Mouse (Mus musculus): Measurements from ENCODE around the gene Slc35f4. TPM values are rescaled to one million over a fixed set of nuclear protein-coding genes. Genes with fewer than 3 reads are reported as not detected.

Gene Slc35f4
- total and polyA plus RNA-seq, 3 experiments, result not detected

DNA sequence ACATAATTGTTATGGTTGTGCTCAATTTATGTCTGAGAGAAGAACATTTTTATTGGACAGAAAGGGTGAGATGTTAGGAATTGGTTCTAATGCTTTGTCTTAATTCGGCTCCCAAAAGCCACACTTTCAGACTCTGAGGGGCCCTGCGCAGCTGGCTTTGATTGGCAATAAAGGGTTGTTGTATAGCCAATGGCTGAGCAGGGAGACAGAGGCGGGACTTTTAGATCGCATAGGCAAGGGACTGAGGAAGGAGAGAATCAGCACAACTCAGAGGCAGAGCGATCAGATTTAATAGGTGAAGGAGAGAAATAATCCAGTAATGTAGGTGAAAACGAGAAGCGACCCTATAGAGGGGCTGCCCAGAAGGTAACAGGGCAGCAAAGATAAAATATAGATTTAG is 79.4 kb downstream of the Slc35f4 start:
- no peak for DNase-seq (ENCODE audit: extremely low read depth)
- in situ Hi-C loops (cut with MboI; ENCODE audit: low pct_ligation_motif_present, low pct_unique_long_range_greater_than_20kb, low sequenced_read_pairs) (no loop called here), dilution Hi-C loops (cut with MboI; ENCODE audit: extremely low pct_ligation_motif_present, extremely low pct_unique_long_range_greater_than_20kb, low sequenced_read_pairs) (no loop called here)
- Histone ChIP-seq H3K27me3 (replicated peaks) (no peaks in the 10 kb centered on the region), H3K4me1 (ENCODE audit: control insufficient read depth in 1 of 2, insufficient read depth in 2 of 2) (no peaks in the 10 kb centered on the region), H3K79me2 (replicated peaks; ENCODE audit: control insufficient read depth, extremely low read depth, insufficient read depth, poor library complexity, severe bottlenecking) (no peaks in the 10 kb centered on the region), H3K27ac (ENCODE audit: insufficient read depth, low read depth) (no peak overlapping the region), H3K9me3 (replicated peaks; ENCODE audit: low read length) (no peaks in the 10 kb centered on the region), H3K9ac (ENCODE audit: insufficient read depth, low read depth) (no peak overlapping the region), H3K36me3 (replicated peaks in 1 of 2; ENCODE audit: control insufficient read depth in 1 of 2, insufficient read depth in 1 of 2, low read length in 1 of 2) (no peaks in the 10 kb centered on the region), H3K4me3 (replicated peaks in 1 of 3; ENCODE audit: low read depth in 2 of 3, low read length in 2 of 3, poor library complexity in 1 of 3) (no peak overlapping the region), H3K4me2 (ENCODE audit: insufficient read depth, low read depth, poor library complexity, severe bottlenecking) (no peak overlapping the region)
- TF ChIP-seq JUND (conservative IDR thresholded peaks at IDR 0.05; ENCODE audit: low read depth, low read length) (no peak), PAX5 (IDR thresholded peaks at IDR 0.05; ENCODE audit: low read length) (no peak), RAD21 (IDR thresholded peaks at IDR 0.05; ENCODE audit: low read depth, low read length) (no peak), POLR2AphosphoS2 (IDR thresholded peaks at IDR 0.05; ENCODE audit: low read depth, low read length) (no peak), E2F4 (IDR thresholded peaks at IDR 0.05; ENCODE audit: insufficient replicate concordance, low read depth, low read length) (no peak), TCF12 (IDR thresholded peaks at IDR 0.05; ENCODE audit: low read depth, low read length) (no peak), MAFK (IDR thresholded peaks at IDR 0.05; ENCODE audit: insufficient replicate concordance, low read length) (no peak), CTCF (conservative IDR thresholded peaks at IDR 0.05 in 1 of 2, IDR thresholded peaks at IDR 0.05 in 1 of 2; ENCODE audit: low read depth in 2 of 2, low read length in 2 of 2) (no peak), BHLHE40 (IDR thresholded peaks at IDR 0.05; ENCODE audit: low read depth, low read length) (no peak), IRF4 (IDR thresholded peaks at IDR 0.05; ENCODE audit: low read depth, low read length) (no peak), UBTF (IDR thresholded peaks at IDR 0.05; ENCODE audit: low read depth, low read length) (no peak), ETS1 (conservative IDR thresholded peaks at IDR 0.05; ENCODE audit: low read depth, low read length) (no peak), NRF1 (IDR thresholded peaks at IDR 0.05; ENCODE audit: low read depth, low read length) (no peak), ZMIZ1 (IDR thresholded peaks at IDR 0.05; ENCODE audit: low read depth, low read length) (no peak), MEF2A (IDR thresholded peaks at IDR 0.05; ENCODE audit: borderline replicate concordance, low read depth, low read length) (no peak)

DNA sequence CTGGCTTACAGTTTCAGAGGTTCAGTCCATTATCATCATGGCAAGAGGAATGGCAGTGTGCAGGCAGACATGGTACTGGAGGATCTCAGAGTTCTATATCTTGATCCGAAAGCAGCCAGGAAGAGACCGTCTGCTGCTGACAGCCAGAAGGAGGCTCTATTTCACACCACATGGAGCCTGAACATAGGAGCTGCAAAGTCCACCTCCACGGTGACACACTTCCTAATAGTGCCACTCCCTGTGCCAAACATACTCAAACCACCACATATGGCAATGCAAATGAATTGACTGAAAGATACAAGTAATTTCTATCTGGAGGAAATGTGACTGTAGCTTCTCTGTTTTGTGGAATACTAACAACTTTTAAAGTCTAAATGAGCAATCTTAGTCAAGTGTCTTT is 89.0 kb downstream of the Slc35f4 start:
- no peaks in the 10 kb centered on the region for H3K36me3 ChIP-seq (replicated peaks in 1 of 2; ENCODE audit: control insufficient read depth in 1 of 2, insufficient read depth in 1 of 2, low read length in 1 of 2)
- no peak overlapping the region for H3K27ac ChIP-seq (ENCODE audit: insufficient read depth, low read depth)
- H3K27me3 ChIP-seq (replicated peaks), result no peaks in the 10 kb centered on the region
- in situ Hi-C loops (cut with MboI; ENCODE audit: low pct_ligation_motif_present, low pct_unique_long_range_greater_than_20kb, low sequenced_read_pairs), result no loop called here
- no peaks in the 10 kb centered on the region for H3K79me2 ChIP-seq (replicated peaks; ENCODE audit: control insufficient read depth, extremely low read depth, insufficient read depth, poor library complexity, severe bottlenecking)
- no peak overlapping the region for H3K9ac ChIP-seq (ENCODE audit: insufficient read depth, low read depth)
- dilution Hi-C loops (cut with MboI; ENCODE audit: extremely low pct_ligation_motif_present, extremely low pct_unique_long_range_greater_than_20kb, low sequenced_read_pairs), result no loop called here
- TF ChIP-seq CHD2 (IDR thresholded peaks at IDR 0.05; ENCODE audit: low read length), result no peak
- TF ChIP-seq ETS1 (conservative IDR thresholded peaks at IDR 0.05; ENCODE audit: low read depth, low read length), result no peak
- no peak for TF ChIP-seq JUN (IDR thresholded peaks at IDR 0.05; ENCODE audit: insufficient read depth, low read depth, low read length)
- no peak for TF ChIP-seq MAZ (IDR thresholded peaks at IDR 0.05; ENCODE audit: low read depth, low read length)
- no peak for TF ChIP-seq E2F4 (IDR thresholded peaks at IDR 0.05; ENCODE audit: insufficient replicate concordance, low read depth, low read length)
- no peak for TF ChIP-seq BHLHE40 (IDR thresholded peaks at IDR 0.05; ENCODE audit: low read depth, low read length)
- no peak for TF ChIP-seq MAX (IDR thresholded peaks at IDR 0.05; ENCODE audit: low read length)
- no peak for TF ChIP-seq HCFC1 (IDR thresholded peaks at IDR 0.05; ENCODE audit: low read depth, low read length)
- no peaks in the 10 kb centered on the region for H3K9me3 ChIP-seq (replicated peaks; ENCODE audit: low read length)
- H3K4me2 ChIP-seq (ENCODE audit: insufficient read depth, low read depth, poor library complexity, severe bottlenecking), result no peak overlapping the region
- DNase-seq (ENCODE audit: extremely low read depth), result no peak
- H3K4me1 ChIP-seq (ENCODE audit: control insufficient read depth in 1 of 2, insufficient read depth in 2 of 2), result no peaks in the 10 kb centered on the region
- no peak overlapping the region for H3K4me3 ChIP-seq (replicated peaks in 1 of 3; ENCODE audit: low read depth in 2 of 3, low read length in 2 of 3, poor library complexity in 1 of 3)

Measured in CH12.LX (cell line).